Mouse (Mus musculus) bone marrow, adult 2 months (tissue): Measurements from ENCODE around the gene Nup210. TPM values are rescaled to one million over a fixed set of nuclear protein-coding genes. Genes with fewer than 3 reads are reported as not detected.

ENCODE experiments used
- H3K27ac ChIP-seq: fragments of 200-500 bp; 2 replicates; pipeline ENCODE4 v1.5.1; 2012; ENCODE audit warnings: low read depth, mild to moderate bottlenecking, control low read depth, inconsistent platforms, low read length; ENCODE audit not compliant: control insufficient read depth, poor library complexity, insufficient read depth
- H3K4me1 ChIP-seq: fragments of 200-500 bp; 2 replicates; pipeline ENCODE4 v1.6.1; 2011; ENCODE audit warnings: low read length; ENCODE audit not compliant: control insufficient read depth, insufficient read depth
- H3K4me3 ChIP-seq: fragments of 200-500 bp; replicated peaks from 2 replicates; pipeline ENCODE3; 2011; ENCODE audit warnings: mild to moderate bottlenecking, low read depth, low read length, control low read depth; ENCODE audit not compliant: control insufficient read depth
- CTCF ChIP-seq: fragments of 200-500 bp; IDR thresholded peaks from 2 replicates; pipeline ENCODE4 v1.5.1; 2011; ENCODE audit warnings: low read length, control low read depth; ENCODE audit not compliant: control insufficient read depth, insufficient read depth
- POLR2A ChIP-seq: fragments of 200-500 bp; IDR thresholded peaks from 2 replicates; pipeline ENCODE4 v1.6.1; 2011; ENCODE audit warnings: low read depth, mild to moderate bottlenecking, control low read depth, low read length, borderline replicate concordance; ENCODE audit not compliant: control insufficient read depth
- WGBS: fragments of 180-500 bp; shearing (Covaris S2); methylation state at CpG from one replicate; pipeline ENCODE4 v1.1.7; 2018; 5-methylcytosine and 5-hydroxymethylcytosine counted together
- polyA plus RNA-seq: library from polyadenylated mRNA; stranded (reverse); fragments of >200 nt; gene quantifications from 2 replicates; pipeline ENCODE4 v1.2.4, GENCODE M21; 2011; ENCODE audit warnings: low replicate concordance; ENCODE audit not compliant: missing spikeins, insufficient read depth, insufficient read length

The Nup210 gene
- polyA plus RNA-seq, 1 experiment, result 111 TPM

GRCm38 (mm10) chr6:90999176-90999575, 117.5 kb downstream of the Nup210 start:
- 92% methylated on average over 4 of the region's 4 CpGs for WGBS
- TF ChIP-seq POLR2A, result no peak
- no peak for TF ChIP-seq CTCF
- Histone ChIP-seq H3K27ac (no peak overlapping the region), H3K4me1 (no peaks in the 10 kb centered on the region), H3K4me3 (no peak overlapping the region)

- H3K4me1 ChIP-seq, result no peaks in the 10 kb centered on the region
- no peak overlapping the region for H3K4me3 ChIP-seq
- H3K27ac ChIP-seq, result no peak overlapping the region
- WGBS, result 88% methylated on average over 3 of the region's 3 CpGs
- TF ChIP-seq CTCF (no peak), POLR2A (no peak)
Measured at GRCm38 (mm10) chr6:90997025-90997424, 119.6 kb downstream of the Nup210 start.

- H3K27ac ChIP-seq, result no peak overlapping the region
- 72% methylated on average over 2 of the region's 2 CpGs for WGBS
- no peaks in the 10 kb centered on the region for H3K4me1 ChIP-seq
- no peak overlapping the region for H3K4me3 ChIP-seq
- TF ChIP-seq POLR2A (no peak), CTCF (no peak)
Measured at GRCm38 (mm10) chr6:90996181-90996580, 120.4 kb downstream of the Nup210 start.

GRCm38 (mm10) chr6:90988648-90989317, 127.8 kb downstream of the Nup210 start, which contains the start of gene Iqsec1:
Iqsec1 (minus strand) TSS chr6:90988685.
- no peaks in the 10 kb centered on the region for H3K4me1 ChIP-seq

GRCm38 (mm10) chr6:90988299-90988625, 128.4 kb downstream of the Nup210 start:
- no peak overlapping the region for H3K4me3 ChIP-seq
- no peak overlapping the region for H3K27ac ChIP-seq
- no peak for TF ChIP-seq POLR2A
- H3K4me1 ChIP-seq, result no peaks in the 10 kb centered on the region
- WGBS, result 4% methylated on average over 54 of the region's 59 CpGs

More at GRCm38 (mm10) chr6:90988648-90989317, 127.8 kb downstream of the Nup210 start, which contains the start of gene Iqsec1:
- Histone ChIP-seq H3K27ac (no peak within 1 kb of the TSS; the same call in 1 of the 2 replicates), H3K4me3 (peak within 1 kb of the TSS; percentile 24)
- 5% methylated on average over 39 of the region's 39 CpGs for WGBS
- TF ChIP-seq CTCF, result peak; percentile 32; the same call in 1 of the 2 replicates
- TF ChIP-seq POLR2A, result no peak

- H3K4me1 ChIP-seq, result no peaks in the 10 kb centered on the region
- H3K27ac ChIP-seq, result no peak overlapping the region; the same call in 1 of the 2 replicates
- 1% methylated on average over 75 of the region's 76 CpGs for WGBS
- TF ChIP-seq POLR2A, result no peak
- no peak for TF ChIP-seq CTCF
- H3K4me3 ChIP-seq, result no peak overlapping the region
Measured at GRCm38 (mm10) chr6:90987561-90988298, 128.9 kb downstream of the Nup210 start.

GRCm38 (mm10) chr6:90984101-90984500, 132.5 kb downstream of the Nup210 start:
- H3K4me3 ChIP-seq, result no peak overlapping the region
- no peak overlapping the region for H3K27ac ChIP-seq
- H3K4me1 ChIP-seq, result no peaks in the 10 kb centered on the region
- WGBS, result 45% methylated on average over 3 of the region's 3 CpGs
- TF ChIP-seq POLR2A (no peak), CTCF (no peak)

- Histone ChIP-seq H3K27ac (no peak overlapping the region), H3K4me3 (no peak overlapping the region), H3K4me1 (no peaks in the 10 kb centered on the region)
- 82% methylated on average over 2 of the region's 2 CpGs for WGBS
- TF ChIP-seq POLR2A, result no peak
Measured at GRCm38 (mm10) chr6:90974279-90974678, 142.3 kb downstream of the Nup210 start.
